Mouse (Mus musculus) spleen, adult 2 months (tissue): Measurements from ENCODE around the gene Sfr1.

Experiments used
- CTCF ChIP-seq: fragments of 200-500 bp; IDR thresholded peaks from 2 replicates; pipeline ENCODE4 v1.5.1; 2011; ENCODE audit warnings: mild to moderate bottlenecking, inconsistent platforms; ENCODE audit not compliant: insufficient read depth, insufficient read length, insufficient replicate concordance; ENCODE audit errors: extremely low read depth
- POLR2A ChIP-seq: fragments of 200-500 bp; IDR thresholded peaks from 2 replicates; pipeline ENCODE4 v1.6.1; 2011; ENCODE audit warnings: low read depth, low read length, inconsistent platforms

GRCm38 (mm10) chr19:47698266-47698665 lies 33.2 kb upstream of the Sfr1 start:
- TF ChIP-seq CTCF, result no peak
- TF ChIP-seq POLR2A, result no peak
